Mouse (Mus musculus) C2C12 (cell line): ENCODE results near the gene Dedd.

Experiments
- CTCF ChIP-seq: IDR thresholded peaks from one replicate; pipeline ENCODE4 v1.5.1; 2011; ENCODE audit not compliant: control insufficient read depth, insufficient read depth, insufficient read length
- MAX ChIP-seq: IDR thresholded peaks from one replicate; pipeline ENCODE4 v1.6.1; 2011; ENCODE audit warnings: mild to moderate bottlenecking, control low read depth
- MYOG ChIP-seq: IDR thresholded peaks from one replicate; pipeline ENCODE4 v1.6.1; 2011; ENCODE audit not compliant: control insufficient read depth, insufficient read length; ENCODE audit errors: extremely low read depth

- TF ChIP-seq CTCF (no peak), MYOG (no peak), MAX (no peak)
Measured at GRCm38 (mm10) chr1:171382096-171382620, 53.2 kb downstream of the Dedd start.
